Mouse (Mus musculus): ENCODE measurements around the gene Dynll1. TPM values are rescaled to one million over a fixed set of nuclear protein-coding genes. Genes with fewer than 3 reads are reported as not detected.
"Not testable (repeated sequence)": the region's sequence is repeated elsewhere in the genome, so short reads cannot be mapped to it uniquely, and the experiment has no call there.

The Dynll1 gene
- polyA plus RNA-seq, 1 experiment from 2014 or later = 1,297 TPM

DNA sequence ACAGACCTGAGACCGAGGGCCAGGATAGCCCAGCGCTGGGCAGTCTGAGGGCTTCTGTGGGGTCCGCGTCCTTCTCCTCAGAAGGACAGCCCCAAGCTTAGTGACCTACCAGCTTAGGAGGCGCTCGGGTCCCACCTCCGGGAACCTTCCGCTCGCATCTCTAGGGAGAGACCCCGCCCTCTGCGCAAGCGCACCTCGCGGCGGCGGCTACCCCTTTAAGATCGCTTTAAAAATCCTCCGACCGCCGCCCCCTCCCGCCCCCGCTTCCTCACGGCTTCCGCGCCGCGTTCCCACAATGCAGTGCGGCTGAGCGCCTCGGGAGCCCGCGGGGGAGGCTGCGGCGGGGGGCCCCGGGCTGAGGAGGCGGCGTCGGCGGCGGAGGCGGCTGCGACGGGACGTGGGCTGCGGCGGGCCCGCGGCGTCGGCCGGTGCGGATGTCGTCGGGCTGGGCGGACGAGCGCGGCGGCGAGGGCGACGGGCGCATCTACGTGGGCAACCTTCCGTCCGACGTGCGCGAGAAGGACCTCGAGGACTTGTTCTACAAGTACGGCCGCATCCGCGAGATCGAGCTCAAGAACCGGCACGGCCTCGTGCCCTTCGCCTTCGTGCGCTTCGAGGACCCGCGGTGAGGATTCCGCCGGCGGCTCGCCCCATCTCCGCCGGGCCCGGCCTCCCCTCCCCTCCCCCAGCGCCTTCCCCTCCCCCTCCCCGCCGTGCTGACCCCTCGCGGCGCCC lies 26.2 kb upstream of the Dynll1 start, which contains the start of gene Srsf9:
Gene Srsf9, plus strand, starts transcription at position 303 of the 735 bp plus-strand sequence.
- ATAC-seq = peak; percentile 96
- Histone ChIP-seq H3K4me1 (replicated peaks) (peaks cover 20% of the 10 kb centered on the region), H3K36me3 (peaks cover 14% of the 10 kb centered on the region), H3K9me3 (no peaks in the 10 kb centered on the region), H3K27me3 (replicated peaks) (no peaks in the 10 kb centered on the region), H3K9ac (peak within 1 kb of the TSS; percentile 94), H3K4me2 (replicated peaks) (peak within 1 kb of the TSS; percentile 78), H3K27ac (peak within 1 kb of the TSS; percentile 93), H3K4me3 (replicated peaks) (peak within 1 kb of the TSS; percentile 91)
- WGBS = under 1% methylated on average over 91 of the region's 97 CpGs

DNA sequence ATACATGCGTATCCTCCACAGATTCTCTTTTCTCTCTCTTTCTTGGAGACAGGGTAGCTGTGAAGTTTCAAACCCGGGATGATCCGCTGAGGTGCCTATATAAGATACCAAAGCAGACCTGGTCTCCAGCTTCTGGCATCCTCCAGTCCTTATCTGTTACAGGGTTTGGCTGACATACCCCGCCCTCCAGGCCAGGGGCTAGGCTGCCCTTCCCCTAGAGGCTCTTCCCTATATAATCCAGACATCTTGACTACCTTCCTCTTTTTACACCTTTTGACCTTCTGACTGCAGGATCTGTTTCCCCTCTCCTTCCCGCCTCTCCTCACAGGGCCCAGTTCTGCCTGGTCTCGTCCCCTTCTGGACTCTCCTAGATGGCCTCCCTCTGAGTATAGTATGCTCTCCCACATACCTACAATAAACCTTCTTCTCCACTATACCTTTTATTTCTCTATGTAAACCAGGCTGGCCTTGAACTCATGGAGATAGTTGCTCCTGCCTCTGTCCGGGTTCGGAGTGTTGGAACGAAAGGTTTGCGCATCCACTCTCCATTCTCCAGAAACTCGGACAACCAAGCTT lies 25.5 kb upstream of the Dynll1 start:
- peak overlapping the region; percentile 91 for H3K4me3 ChIP-seq (replicated peaks)
- peaks cover 20% of the 10 kb centered on the region for H3K4me1 ChIP-seq (replicated peaks)
- no peaks in the 10 kb centered on the region for H3K9me3 ChIP-seq
- WGBS = 18% methylated on average over 11 of the region's 11 CpGs
- ATAC-seq = peak; percentile 55
- H3K9ac ChIP-seq = peak overlapping the region; percentile 94
- peak overlapping the region; percentile 74 for H3K27ac ChIP-seq
- H3K27me3 ChIP-seq (replicated peaks) = no peaks in the 10 kb centered on the region
- H3K4me2 ChIP-seq (replicated peaks) = peak overlapping the region; percentile 78
- H3K36me3 ChIP-seq = peaks cover 9% of the 10 kb centered on the region

DNA sequence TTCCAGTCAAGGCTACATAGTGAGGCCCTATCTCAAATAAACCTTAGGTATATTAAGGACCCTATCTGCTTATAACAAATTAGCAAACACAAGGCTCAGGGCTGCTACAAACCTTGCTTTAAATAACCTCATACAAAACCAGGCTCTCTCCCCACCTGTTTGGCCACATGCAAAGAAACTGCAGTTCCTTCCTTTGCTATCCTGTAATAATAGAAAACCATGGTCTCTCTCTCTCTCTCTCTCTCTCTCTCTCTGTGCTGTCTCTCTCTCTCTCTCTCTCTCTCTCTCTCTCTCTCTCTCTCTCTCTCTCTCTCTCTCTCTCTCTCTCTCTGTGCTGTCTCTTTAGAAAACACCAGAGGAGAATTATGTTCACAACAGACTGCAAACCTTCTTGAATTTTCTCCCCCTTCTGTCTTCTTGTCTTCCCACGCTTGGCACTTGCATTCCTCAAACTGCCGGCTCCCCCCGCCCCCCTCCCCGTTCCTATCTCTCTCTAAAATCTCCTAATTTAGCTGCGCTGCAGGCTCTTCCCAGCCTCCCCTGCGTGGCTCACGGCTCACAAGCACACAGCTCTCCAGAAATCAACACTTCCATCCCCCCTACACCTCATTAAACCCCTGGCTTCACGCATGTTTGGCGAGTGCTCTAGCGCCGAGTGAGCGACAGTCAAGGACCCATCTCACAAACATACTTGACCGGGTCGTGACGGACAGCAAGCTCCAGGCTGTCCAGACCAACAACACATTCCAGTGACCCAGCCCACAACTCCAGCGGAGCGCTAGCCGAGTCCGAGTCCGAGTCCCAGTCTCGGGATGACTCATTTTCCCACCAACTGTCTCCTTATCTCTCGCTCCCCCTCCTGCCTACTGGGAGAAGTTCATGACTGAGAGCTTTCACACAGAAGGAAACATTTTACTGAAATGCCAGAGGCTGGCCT lies 18.5 kb upstream of the Dynll1 start:
- no peaks in the 10 kb centered on the region for H3K9me3 ChIP-seq
- peak overlapping the region; percentile 33 for H3K4me3 ChIP-seq (replicated peaks)
- peak overlapping the region; percentile 94 for H3K27ac ChIP-seq
- H3K36me3 ChIP-seq = no peaks in the 10 kb centered on the region
- peak overlapping the region; percentile 76 for H3K4me2 ChIP-seq (replicated peaks)
- H3K9ac ChIP-seq = peak overlapping the region; percentile 21; the same call in 1 of the 2 replicates
- ATAC-seq = peak; percentile 88
- H3K27me3 ChIP-seq (replicated peaks) = no peaks in the 10 kb centered on the region
- WGBS = 2% methylated on average over 22 of the region's 22 CpGs
- H3K4me1 ChIP-seq (replicated peaks) = peaks cover 27% of the 10 kb centered on the region

DNA sequence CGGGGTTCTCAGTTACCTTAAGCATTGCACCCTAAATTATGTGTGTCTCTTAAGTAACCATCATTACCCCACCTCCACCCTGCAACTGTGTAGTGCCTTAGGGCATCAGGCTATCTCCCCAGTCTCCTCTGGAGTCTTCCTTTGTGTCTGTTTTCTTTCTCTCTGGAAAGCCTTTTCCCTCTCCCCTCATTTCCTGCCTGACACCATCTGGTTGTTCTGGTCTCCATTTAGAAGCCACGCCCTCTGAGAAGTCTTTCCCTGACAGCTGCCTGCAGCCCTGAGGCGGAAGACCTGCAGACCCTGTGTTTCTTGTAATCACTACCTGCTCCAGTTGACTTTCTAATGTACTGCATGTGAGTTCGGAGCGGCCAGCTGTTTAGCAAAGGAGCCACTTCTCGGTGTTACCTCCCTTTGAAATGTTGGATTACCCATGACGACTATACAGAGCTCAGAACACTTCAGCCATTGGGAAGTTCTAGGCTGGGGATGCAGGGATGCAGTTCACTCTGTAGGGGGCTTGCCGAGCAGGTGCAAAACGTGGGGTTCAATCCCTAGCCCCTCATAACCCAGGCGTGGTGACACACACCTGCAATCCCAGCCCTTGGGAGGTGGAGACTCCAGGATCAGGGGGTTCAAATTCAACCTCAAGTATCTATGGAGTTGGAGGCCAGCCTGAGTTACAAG lies 17.0 kb upstream of the Dynll1 start:
- H3K9me3 ChIP-seq = no peaks in the 10 kb centered on the region
- H3K27ac ChIP-seq = peak overlapping the region; percentile 94
- H3K4me2 ChIP-seq (replicated peaks) = peak overlapping the region; percentile 40
- no peaks in the 10 kb centered on the region for H3K27me3 ChIP-seq (replicated peaks)
- peak; percentile 47 for ATAC-seq
- WGBS = 6% methylated on average over 10 of the region's 10 CpGs
- H3K4me1 ChIP-seq (replicated peaks) = peaks cover 37% of the 10 kb centered on the region
- no peak overlapping the region for H3K4me3 ChIP-seq (replicated peaks)
- H3K9ac ChIP-seq = no peak overlapping the region
- H3K36me3 ChIP-seq = no peaks in the 10 kb centered on the region

DNA sequence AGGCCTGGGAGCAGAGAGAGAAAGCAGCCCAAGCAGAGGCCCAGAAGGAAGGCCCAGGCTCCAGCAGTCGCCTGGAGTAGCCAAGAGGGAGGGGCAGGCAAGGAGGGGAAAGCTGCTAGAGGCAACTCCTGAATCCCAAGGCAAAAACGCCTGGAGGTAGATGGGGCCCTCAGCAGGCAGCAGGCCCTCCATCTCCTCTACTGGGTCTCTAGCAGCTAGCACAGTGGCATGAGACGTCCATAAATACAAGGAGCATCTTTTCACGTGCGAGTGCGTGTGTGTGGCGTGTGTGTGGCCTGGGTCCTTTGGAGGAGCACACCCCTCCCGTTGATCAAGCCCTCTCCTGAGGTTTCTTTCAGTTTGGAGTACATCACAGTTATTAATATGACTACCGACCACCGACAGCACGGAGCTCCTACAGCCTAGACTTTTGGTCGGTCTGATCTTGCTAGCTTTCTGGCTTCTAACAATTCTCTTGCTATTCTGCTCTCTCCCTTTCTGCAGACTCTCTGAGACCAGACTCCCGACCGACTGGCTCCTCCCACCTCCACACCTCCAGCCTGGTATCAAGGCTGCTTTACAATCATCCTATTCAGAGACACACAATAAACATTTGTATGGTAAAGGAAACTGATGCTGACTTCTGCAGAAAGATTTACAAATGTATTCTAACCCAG lies 16.3 kb upstream of the Dynll1 start:
- WGBS = 13% methylated on average over 14 of the region's 14 CpGs
- Histone ChIP-seq H3K4me3 (replicated peaks) (no peak overlapping the region), H3K36me3 (no peaks in the 10 kb centered on the region), H3K4me2 (replicated peaks) (peak overlapping the region; percentile 40), H3K27ac (peak overlapping the region; percentile 94), H3K27me3 (replicated peaks) (no peaks in the 10 kb centered on the region), H3K9ac (peak overlapping the region; percentile 26), H3K9me3 (no peaks in the 10 kb centered on the region), H3K4me1 (replicated peaks) (peaks cover 41% of the 10 kb centered on the region)
- ATAC-seq = peak; percentile 50

DNA sequence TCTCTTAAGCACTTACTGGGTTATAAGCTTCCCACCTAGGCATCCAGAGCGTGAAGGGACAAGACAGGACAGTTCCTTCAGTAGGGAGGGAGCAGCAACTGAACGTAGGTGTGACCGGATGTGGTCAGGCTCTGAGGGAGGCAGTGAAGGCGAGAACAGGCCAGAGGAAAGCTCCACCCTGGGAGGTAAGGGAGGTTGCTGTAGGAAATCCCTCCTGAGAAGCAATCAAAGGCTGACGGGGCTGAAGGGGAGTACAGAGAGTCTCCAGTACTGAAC lies 12.8 kb upstream of the Dynll1 start:
- no peaks in the 10 kb centered on the region for H3K9me3 ChIP-seq
- H3K27me3 ChIP-seq (replicated peaks) = no peaks in the 10 kb centered on the region
- peaks cover 34% of the 10 kb centered on the region for H3K4me1 ChIP-seq (replicated peaks)
- peak overlapping the region; percentile 58; the same call in 1 of the 2 replicates for H3K27ac ChIP-seq
- no peak overlapping the region for H3K4me3 ChIP-seq (replicated peaks)
- peak overlapping the region; percentile 30; the same call in 1 of the 2 replicates for H3K4me2 ChIP-seq (replicated peaks)
- ATAC-seq = peak; percentile 20
- H3K9ac ChIP-seq = no peak overlapping the region
- H3K36me3 ChIP-seq = no peaks in the 10 kb centered on the region
- WGBS = 33% methylated on average over 5 of the region's 5 CpGs

DNA sequence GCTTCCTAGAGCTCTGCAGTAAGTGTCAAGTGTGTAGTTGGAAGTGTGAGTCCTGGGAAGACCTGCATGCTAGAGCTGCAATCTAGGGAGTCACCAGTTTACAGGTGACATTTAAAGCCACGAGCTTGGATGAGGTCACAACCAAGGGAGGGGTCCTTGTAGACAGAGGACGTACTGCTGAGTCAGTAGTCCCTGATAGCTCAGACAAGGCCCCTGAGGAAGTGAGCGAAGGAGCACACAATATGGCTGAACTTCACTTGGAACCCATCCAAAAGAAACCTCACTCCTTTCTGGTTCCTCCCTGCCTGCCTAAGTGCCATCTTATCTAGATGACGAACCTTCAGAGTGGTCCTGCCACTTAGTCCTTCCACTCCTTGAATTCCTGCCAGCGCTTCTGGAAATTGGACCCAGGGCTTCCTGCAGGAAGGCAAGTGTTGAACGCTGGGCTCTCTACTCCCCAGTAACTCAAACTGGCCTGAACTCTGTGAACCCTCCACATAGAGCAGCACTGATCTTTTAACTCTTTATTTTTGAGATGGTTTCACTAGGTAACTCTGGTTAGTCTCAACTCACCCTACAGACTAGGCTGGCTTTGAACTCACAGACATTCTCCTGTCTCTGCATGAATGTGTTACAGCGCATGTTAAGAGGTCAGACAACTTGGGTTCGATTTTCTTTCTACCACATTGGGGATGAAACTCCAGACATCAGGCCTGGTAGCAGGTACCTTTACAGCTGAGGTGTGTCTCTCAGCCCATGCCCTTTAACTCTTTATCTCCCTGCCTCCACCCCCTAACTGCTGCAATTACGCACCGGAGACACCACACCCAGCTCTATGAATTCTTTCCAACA lies 12.2 kb upstream of the Dynll1 start:
- peak overlapping the region; percentile 58 for H3K27ac ChIP-seq
- peak overlapping the region; percentile 30; the same call in 1 of the 2 replicates for H3K4me2 ChIP-seq (replicated peaks)
- peak; percentile 68 for ATAC-seq

DNA sequence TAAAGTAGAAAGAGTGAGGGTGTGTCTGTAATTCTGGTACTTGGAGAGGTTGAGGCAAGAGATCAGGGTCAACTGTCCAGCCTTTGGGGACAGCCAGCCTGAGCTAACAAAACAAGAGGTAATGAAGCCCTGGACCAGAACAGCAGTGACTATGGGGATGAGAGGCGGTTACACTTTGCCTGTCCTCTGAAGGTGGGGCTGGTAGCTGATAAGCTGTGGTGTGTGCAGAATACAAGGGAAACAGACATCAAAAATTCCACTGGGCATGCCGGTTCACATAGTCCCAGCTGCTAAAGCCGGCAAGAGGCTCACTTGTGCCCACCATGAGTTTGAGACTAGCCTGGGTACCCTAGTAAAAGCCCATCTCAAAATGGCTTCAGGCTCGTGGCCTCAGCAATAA lies 11.6 kb upstream of the Dynll1 start:
- no peak overlapping the region for H3K9ac ChIP-seq
- WGBS = 68% methylated on average over 4 of the region's 4 CpGs
- no peaks in the 10 kb centered on the region for H3K9me3 ChIP-seq
- H3K27me3 ChIP-seq (replicated peaks) = no peaks in the 10 kb centered on the region
- ATAC-seq = peak; percentile 23; the same call in 1 of the 2 replicates
- H3K27ac ChIP-seq = no peak overlapping the region
- no peak overlapping the region for H3K4me2 ChIP-seq (replicated peaks)
- peaks cover 24% of the 10 kb centered on the region for H3K4me1 ChIP-seq (replicated peaks)
- no peak overlapping the region for H3K4me3 ChIP-seq (replicated peaks)
- no peaks in the 10 kb centered on the region for H3K36me3 ChIP-seq

More for the DNA sequence above, 12.2 kb upstream of the Dynll1 start:
- H3K27me3 ChIP-seq (replicated peaks) = no peaks in the 10 kb centered on the region
- peaks cover 31% of the 10 kb centered on the region for H3K4me1 ChIP-seq (replicated peaks)
- H3K9me3 ChIP-seq = no peaks in the 10 kb centered on the region
- H3K4me3 ChIP-seq (replicated peaks) = no peak overlapping the region
- H3K9ac ChIP-seq = no peak overlapping the region
- 52% methylated on average over 10 of the region's 10 CpGs for WGBS
- H3K36me3 ChIP-seq = no peaks in the 10 kb centered on the region

DNA sequence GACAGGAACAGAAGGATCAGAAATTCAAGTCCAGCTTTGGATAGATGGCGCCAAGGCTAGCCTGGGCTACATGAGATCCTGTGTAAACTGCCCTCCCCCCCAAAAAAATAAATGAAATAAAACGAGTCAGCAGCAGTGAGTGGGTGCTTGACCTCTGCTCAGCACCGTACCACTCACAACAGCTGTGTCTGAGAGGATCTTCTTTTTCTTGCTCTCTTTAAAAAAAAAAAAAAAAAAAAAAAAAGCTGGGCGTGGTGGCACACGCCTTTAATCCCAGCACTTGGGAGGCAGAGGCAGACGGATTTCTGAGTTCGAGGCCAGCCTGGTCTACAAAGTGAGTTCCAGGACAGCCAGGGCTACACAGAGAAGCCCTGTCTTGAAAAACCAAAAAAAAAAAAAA lies 1.4 kb upstream of the Dynll1 start:
- H3K9me3 ChIP-seq; H3K27me3 ChIP-seq (replicated peaks); H3K4me2 ChIP-seq (replicated peaks); H3K4me3 ChIP-seq (replicated peaks); ATAC-seq; H3K27ac ChIP-seq; H3K9ac ChIP-seq: not testable (repeated sequence)
- H3K36me3 ChIP-seq = peaks cover 12% of the 10 kb centered on the region
- 84% methylated on average over 7 of the region's 7 CpGs for WGBS
- H3K4me1 ChIP-seq (replicated peaks) = peaks cover 18% of the 10 kb centered on the region

DNA sequence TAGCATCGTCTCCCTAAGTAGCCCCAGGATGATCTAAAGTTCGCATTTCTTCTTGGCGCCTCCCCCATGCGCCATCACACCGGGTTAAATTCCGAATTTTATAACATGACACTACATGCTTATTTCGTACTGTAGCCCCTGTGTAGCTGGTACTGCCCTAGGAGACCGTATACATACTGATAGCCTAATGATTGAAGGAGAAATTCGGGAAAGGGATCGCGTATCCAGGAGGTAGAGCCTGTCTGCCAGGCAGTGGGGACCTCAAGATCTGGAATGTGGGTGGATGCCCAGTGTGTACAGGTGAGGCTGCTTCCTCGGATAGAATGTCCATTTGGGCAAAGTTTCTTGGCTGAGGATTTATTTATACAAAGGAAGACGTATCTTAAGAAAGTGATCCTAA lies 816 bp upstream of the Dynll1 start:
- peak overlapping the region; percentile 73 for H3K27ac ChIP-seq
- 19% methylated on average over 13 of the region's 13 CpGs for WGBS
- peaks cover 18% of the 10 kb centered on the region for H3K4me1 ChIP-seq (replicated peaks)
- no peak for ATAC-seq
- no peaks in the 10 kb centered on the region for H3K27me3 ChIP-seq (replicated peaks)
- H3K9ac ChIP-seq = peak overlapping the region; percentile 49
- H3K4me2 ChIP-seq (replicated peaks) = peak overlapping the region; percentile 88
- H3K36me3 ChIP-seq = peaks cover 14% of the 10 kb centered on the region
- H3K4me3 ChIP-seq (replicated peaks) = peak overlapping the region; percentile 95
- H3K9me3 ChIP-seq = no peaks in the 10 kb centered on the region
